Mouse (Mus musculus): Measurements from ENCODE around the gene Ptprm. TPM values are rescaled to one million over a fixed set of nuclear protein-coding genes. Genes with fewer than 3 reads are reported as not detected.

Ptprm gene
- polyA plus RNA-seq, 1 experiment = 28.1 TPM

DNA sequence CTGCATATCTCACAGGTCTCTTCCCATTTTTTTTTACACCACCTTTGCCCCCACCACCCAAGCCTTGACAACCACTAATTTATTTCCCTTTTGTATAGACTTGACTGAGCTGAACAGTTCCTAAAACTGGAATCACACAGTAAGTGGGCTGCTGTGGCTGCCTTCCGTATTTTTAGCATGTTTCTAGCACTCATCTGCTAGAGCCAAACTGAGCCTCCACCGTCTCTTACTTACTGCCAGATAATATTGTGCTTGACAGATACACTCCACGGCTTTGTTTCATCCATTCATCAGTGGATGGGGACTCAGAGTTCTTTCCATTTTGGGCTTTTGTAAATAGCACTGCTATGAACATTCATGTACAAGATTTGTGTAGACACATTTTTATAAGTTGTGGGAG lies 381.3 kb downstream of the Ptprm start:
- H3K4me3 ChIP-seq (ENCODE audit: insufficient read depth, low read length) = no peak overlapping the region
- H3K4me1 ChIP-seq (ENCODE audit: control insufficient read depth, insufficient read depth, low read length) = no peaks in the 10 kb centered on the region
- H3K27ac ChIP-seq (ENCODE audit: insufficient read depth, low read length) = no peak overlapping the region
- TF ChIP-seq POLR2A (IDR thresholded peaks at IDR 0.05; ENCODE audit: low read depth, low read length) = no peak
- TF ChIP-seq CTCF (IDR thresholded peaks at IDR 0.05; ENCODE audit: borderline replicate concordance, insufficient read depth, low read length) = no peak

DNA sequence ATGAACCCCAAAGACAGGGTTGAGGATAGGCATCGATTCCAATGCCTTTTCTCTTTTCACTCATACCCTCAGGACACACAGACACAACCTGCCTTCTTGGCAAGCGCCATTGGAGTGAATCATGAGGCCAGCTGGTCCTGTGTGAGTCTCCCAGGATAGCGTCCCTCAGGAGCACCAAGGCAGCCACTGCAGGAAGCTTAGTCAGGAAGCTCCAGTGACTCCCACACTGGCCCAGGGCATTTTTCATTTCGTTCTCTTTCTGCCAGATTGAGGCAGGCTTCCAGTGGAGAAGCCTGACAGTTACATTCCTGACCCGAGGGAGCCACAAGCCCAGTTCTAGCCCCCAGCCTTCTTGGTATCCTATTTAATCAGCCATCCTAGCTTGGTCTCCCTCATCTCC lies 393.3 kb downstream of the Ptprm start:
- H3K4me3 ChIP-seq (ENCODE audit: insufficient read depth, low read length) = no peak overlapping the region
- no peak overlapping the region for H3K27ac ChIP-seq (ENCODE audit: insufficient read depth, low read length)
- TF ChIP-seq POLR2A (IDR thresholded peaks at IDR 0.05; ENCODE audit: low read depth, low read length) = no peak
- no peak for TF ChIP-seq CTCF (IDR thresholded peaks at IDR 0.05; ENCODE audit: borderline replicate concordance, insufficient read depth, low read length)
- peaks cover 2% of the 10 kb centered on the region for H3K4me1 ChIP-seq (ENCODE audit: control insufficient read depth, insufficient read depth, low read length)

DNA sequence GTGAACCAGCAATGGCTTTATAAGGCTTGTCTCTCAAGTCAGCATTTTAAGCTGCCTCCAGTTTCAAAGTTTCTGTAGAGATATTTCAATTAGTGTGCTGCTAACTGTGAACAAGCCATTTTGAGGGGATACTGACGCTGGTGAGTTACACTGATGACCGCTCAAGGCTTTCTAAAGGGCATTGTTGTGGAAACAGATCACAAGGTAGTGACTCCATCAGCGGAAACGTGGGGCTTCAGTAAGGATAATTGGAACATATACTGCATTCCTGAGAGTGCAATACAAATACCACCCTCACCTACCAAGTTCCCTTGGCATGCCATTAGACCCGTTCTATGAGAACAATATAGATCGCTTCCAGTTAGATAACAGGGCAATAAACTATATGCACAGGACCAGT lies 393.7 kb downstream of the Ptprm start:
- no peak overlapping the region for H3K27ac ChIP-seq (ENCODE audit: insufficient read depth, low read length)
- TF ChIP-seq POLR2A (IDR thresholded peaks at IDR 0.05; ENCODE audit: low read depth, low read length) (no peak), CTCF (IDR thresholded peaks at IDR 0.05; ENCODE audit: borderline replicate concordance, insufficient read depth, low read length) (no peak)
- H3K4me3 ChIP-seq (ENCODE audit: insufficient read depth, low read length) = no peak overlapping the region
- peaks cover 2% of the 10 kb centered on the region for H3K4me1 ChIP-seq (ENCODE audit: control insufficient read depth, insufficient read depth, low read length)

DNA sequence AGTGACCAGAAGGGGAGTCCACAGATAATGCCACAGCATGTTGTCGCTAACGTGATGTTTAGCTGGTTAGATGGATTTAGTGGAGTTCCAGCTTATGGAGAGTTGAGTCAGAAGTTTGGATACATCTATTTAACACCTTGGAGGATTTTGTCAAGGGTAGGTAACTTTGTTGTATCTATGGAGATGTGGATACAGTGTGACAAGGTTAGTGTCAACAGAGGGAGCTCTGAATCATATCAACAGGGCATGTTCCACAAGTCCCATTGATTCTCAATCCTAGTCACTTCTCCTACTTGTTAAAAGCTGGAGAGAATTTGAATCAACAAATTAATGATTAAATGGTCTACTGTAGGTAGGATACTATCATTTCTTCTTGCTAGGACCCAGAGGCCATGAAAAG lies 394.4 kb downstream of the Ptprm start:
- Histone ChIP-seq H3K4me3 (ENCODE audit: insufficient read depth, low read length) (no peak overlapping the region), H3K4me1 (ENCODE audit: control insufficient read depth, insufficient read depth, low read length) (peaks cover 2% of the 10 kb centered on the region), H3K27ac (ENCODE audit: insufficient read depth, low read length) (no peak overlapping the region)
- TF ChIP-seq POLR2A (IDR thresholded peaks at IDR 0.05; ENCODE audit: low read depth, low read length) = no peak
- TF ChIP-seq CTCF (IDR thresholded peaks at IDR 0.05; ENCODE audit: borderline replicate concordance, insufficient read depth, low read length) = no peak

DNA sequence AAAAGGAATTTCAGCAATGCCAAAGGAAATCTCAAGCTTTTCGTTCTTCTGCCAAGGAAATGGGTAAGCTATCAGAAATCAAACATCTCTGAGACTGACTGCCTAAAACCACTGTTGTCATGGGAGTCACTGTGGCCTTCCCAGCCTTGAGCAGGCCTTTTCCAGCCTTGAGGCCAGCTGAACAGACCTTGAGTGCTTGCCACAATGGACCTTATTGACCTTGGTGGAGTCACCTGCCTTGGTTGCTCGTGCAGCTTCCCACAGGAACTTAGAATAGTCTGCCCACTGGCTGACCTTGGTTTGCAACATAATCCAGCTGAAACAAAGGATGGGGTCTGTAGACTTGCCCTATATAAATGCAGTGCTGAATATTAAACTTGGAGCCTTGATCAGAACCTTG lies 395.5 kb downstream of the Ptprm start:
- no peak overlapping the region for H3K4me3 ChIP-seq (ENCODE audit: insufficient read depth, low read length)
- no peak overlapping the region for H3K27ac ChIP-seq (ENCODE audit: insufficient read depth, low read length)
- H3K4me1 ChIP-seq (ENCODE audit: control insufficient read depth, insufficient read depth, low read length) = peaks cover 2% of the 10 kb centered on the region
- no peak for TF ChIP-seq CTCF (IDR thresholded peaks at IDR 0.05; ENCODE audit: borderline replicate concordance, insufficient read depth, low read length)
- no peak for TF ChIP-seq POLR2A (IDR thresholded peaks at IDR 0.05; ENCODE audit: low read depth, low read length)

DNA sequence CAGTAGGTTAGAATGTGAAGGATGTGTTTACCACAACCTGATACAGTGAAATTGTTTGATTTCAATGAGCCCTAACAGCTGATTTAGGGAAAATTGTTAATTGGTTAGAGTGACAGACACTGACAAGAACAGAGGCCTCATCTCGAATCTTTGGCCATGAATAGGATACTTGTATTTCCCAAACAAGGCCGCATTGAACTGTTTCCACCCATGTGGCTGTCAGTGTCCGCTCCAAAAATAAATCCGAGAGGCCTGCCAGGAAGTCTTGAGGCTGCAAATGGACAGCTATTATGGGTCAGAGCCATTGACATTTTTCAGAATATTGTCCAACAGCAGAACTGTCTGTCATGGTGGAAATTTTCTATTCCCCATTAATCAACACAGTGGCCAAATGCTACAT lies 409.8 kb downstream of the Ptprm start:
- no peak overlapping the region for H3K4me3 ChIP-seq (ENCODE audit: insufficient read depth, low read length)
- peaks cover 3% of the 10 kb centered on the region; the same call in 1 of the 2 replicates for H3K4me1 ChIP-seq (ENCODE audit: control insufficient read depth, insufficient read depth, low read length)
- no peak overlapping the region for H3K27ac ChIP-seq (ENCODE audit: insufficient read depth, low read length)
- no peak for TF ChIP-seq POLR2A (IDR thresholded peaks at IDR 0.05; ENCODE audit: low read depth, low read length)
- no peak for TF ChIP-seq CTCF (IDR thresholded peaks at IDR 0.05; ENCODE audit: borderline replicate concordance, insufficient read depth, low read length)

DNA sequence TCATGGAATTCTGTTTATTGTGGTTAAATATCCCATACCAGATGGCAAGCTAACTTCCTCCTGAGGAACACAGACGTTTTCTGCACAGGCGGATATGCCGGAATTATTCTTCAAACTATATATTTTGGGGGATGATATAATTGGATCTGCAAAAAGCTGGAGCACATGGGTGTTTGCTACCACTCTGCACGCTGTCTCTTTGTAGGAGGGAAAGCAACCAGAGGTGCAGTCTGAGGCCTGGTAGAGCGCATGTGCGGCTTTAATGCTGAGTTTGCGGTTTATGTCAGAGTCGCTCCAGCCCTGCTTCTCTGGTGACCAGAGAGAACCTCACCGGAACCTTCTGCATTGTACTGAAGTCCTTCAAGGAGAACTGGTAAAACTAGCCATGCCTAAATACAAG lies 410.7 kb downstream of the Ptprm start:
- TF ChIP-seq CTCF (IDR thresholded peaks at IDR 0.05; ENCODE audit: borderline replicate concordance, insufficient read depth, low read length) (no peak), POLR2A (IDR thresholded peaks at IDR 0.05; ENCODE audit: low read depth, low read length) (no peak)
- Histone ChIP-seq H3K27ac (ENCODE audit: insufficient read depth, low read length) (no peak overlapping the region; the same call in 1 of the 2 replicates), H3K4me3 (ENCODE audit: insufficient read depth, low read length) (no peak overlapping the region), H3K4me1 (ENCODE audit: control insufficient read depth, insufficient read depth, low read length) (peaks cover 3% of the 10 kb centered on the region; the same call in 1 of the 2 replicates)

DNA sequence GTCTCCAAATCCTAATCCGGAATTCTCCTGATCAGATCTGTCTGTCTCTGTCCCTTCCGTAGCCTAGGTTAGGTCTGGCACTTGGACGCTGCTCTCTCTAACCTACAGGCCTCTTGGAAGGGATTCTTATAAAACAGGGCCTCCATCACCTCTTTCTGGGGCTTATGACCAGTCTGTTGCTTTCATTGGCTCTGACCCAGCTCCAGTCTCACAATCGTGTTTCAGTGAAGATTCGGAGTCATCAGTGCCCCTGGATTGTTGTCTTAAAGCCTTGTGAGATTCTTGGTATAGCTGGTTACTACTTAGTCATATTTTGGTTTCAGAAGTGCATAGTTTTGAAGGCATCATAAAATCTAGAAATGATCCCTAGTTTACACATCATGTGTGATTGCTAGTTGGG lies 428.6 kb downstream of the Ptprm start:
- no peak overlapping the region for H3K4me3 ChIP-seq (ENCODE audit: insufficient read depth, low read length)
- H3K27ac ChIP-seq (ENCODE audit: insufficient read depth, low read length) = peak overlapping the region; percentile 52
- TF ChIP-seq CTCF (IDR thresholded peaks at IDR 0.05; ENCODE audit: borderline replicate concordance, insufficient read depth, low read length) (no peak), POLR2A (IDR thresholded peaks at IDR 0.05; ENCODE audit: low read depth, low read length) (no peak)
- H3K4me1 ChIP-seq (ENCODE audit: control insufficient read depth, insufficient read depth, low read length) = peaks cover 4% of the 10 kb centered on the region

DNA sequence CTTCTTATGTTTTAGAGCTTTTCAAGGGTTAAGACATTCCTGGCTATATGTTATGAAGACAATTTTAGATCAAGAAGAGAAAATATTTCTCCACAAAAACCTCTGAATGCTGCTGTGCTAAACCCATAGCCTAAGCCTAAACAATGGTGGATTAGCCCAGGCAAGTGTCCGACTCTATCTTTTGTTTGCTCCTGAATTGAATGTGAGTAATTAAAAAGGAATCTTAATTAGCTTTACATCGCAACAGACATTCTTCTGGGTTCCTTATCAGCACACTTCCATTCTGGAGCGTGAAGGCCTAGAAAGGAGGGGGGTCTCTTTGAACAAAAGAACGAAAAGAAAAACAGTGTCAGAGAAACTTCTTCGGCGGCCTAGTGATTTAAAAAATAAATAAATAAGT lies 439.6 kb downstream of the Ptprm start:
- TF ChIP-seq CTCF (IDR thresholded peaks at IDR 0.05; ENCODE audit: borderline replicate concordance, insufficient read depth, low read length) (no peak), POLR2A (IDR thresholded peaks at IDR 0.05; ENCODE audit: low read depth, low read length) (no peak)
- Histone ChIP-seq H3K4me1 (ENCODE audit: control insufficient read depth, insufficient read depth, low read length) (no peaks in the 10 kb centered on the region), H3K27ac (ENCODE audit: insufficient read depth, low read length) (no peak overlapping the region), H3K4me3 (ENCODE audit: insufficient read depth, low read length) (no peak overlapping the region)

DNA sequence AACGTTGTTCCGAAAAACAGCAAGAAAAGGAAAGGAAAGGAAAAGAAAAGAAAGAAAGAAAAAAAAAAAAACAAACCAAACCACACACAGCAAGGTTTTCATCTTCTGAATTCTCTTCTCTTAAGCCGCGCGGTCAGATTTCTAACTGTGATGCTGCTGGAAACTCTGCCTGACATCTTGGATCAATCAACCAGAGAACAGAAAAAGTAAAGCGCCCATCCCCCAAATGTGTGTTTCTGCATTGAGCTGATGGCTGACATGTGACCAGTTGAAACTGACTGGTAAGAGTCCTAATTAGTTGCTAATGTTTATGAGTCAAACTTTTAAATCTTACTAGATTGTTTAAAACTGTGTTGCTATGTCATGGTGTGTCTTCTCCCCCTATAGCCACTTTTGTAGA lies 441.7 kb downstream of the Ptprm start:
- Histone ChIP-seq H3K4me3 (ENCODE audit: insufficient read depth, low read length) (no peak overlapping the region), H3K4me1 (ENCODE audit: control insufficient read depth, insufficient read depth, low read length) (no peaks in the 10 kb centered on the region), H3K27ac (ENCODE audit: insufficient read depth, low read length) (peak overlapping the region; percentile 60)
- TF ChIP-seq CTCF (IDR thresholded peaks at IDR 0.05; ENCODE audit: borderline replicate concordance, insufficient read depth, low read length) = no peak
- TF ChIP-seq POLR2A (IDR thresholded peaks at IDR 0.05; ENCODE audit: low read depth, low read length) = no peak

DNA sequence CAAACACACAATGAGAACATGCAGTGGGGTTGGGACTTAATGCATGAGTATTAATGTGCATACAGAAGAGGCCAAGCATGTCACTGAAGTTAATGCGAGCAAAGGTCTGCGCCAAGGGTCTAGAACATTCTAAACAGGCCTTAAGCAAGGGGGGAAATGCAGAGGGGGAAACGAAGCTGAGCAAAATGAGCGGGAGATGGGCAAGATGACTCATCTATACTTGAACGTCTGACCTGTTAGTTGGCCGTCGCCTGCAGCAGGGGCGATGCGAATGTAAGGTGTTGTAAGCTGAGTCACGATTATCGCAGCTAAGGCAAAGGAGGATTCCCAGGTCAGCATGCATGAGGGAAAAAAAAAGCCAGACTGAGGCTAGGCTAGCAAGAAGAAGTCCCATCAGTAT lies 442.1 kb downstream of the Ptprm start:
- Histone ChIP-seq H3K4me1 (ENCODE audit: control insufficient read depth, insufficient read depth, low read length) (no peaks in the 10 kb centered on the region), H3K4me3 (ENCODE audit: insufficient read depth, low read length) (no peak overlapping the region), H3K27ac (ENCODE audit: insufficient read depth, low read length) (peak overlapping the region; percentile 60)
- TF ChIP-seq POLR2A (IDR thresholded peaks at IDR 0.05; ENCODE audit: low read depth, low read length) = no peak

Measured in embryonic fibroblast, embryonic 13.5 days (primary cell).